Mouse (Mus musculus): ENCODE data around the gene Cgnl1. TPM values are rescaled to one million over a fixed set of nuclear protein-coding genes. Genes with fewer than 3 reads are reported as not detected.
"Not testable (repeated sequence)": the region's sequence is repeated elsewhere in the genome, so short reads cannot be mapped to it uniquely, and the experiment has no call there.

Gene Cgnl1
- polyA plus RNA-seq, 1 experiment from 2014 or later: 30.6 TPM

DNA sequence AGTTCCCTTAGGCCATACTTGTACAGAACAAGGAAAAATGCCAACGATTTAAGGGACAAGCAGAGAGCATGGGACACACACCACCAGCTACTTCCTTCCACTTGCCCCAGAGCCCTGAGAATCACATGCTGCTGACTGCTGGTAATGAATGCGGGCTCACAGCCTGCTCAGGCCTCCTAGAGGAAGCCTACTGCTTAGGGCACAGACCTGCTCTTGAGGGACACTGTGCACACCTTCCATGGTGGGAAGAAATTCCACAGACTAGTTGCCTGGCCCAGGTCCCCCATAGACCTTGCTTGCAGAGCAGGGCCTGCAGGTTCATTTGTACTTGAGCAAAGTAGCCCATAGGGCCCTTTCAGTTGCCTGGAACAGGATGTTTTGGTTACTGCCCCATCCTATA is 136.5 kb downstream of the Cgnl1 start:
- Histone ChIP-seq H3K4me2 (no peak overlapping the region), H3K36me3 (peaks cover 48% of the 10 kb centered on the region), H3K9me3 (replicated peaks) (no peaks in the 10 kb centered on the region), H3K4me3 (replicated peaks) (no peak overlapping the region), H3K9ac (no peak overlapping the region), H3K27ac (peak overlapping the region; percentile 72), H3K4me1 (peaks cover 23% of the 10 kb centered on the region), H3K27me3 (no peaks in the 10 kb centered on the region)
- 0 out of 2 replicates have a peak, but pooled peaks have one; percentile 43 for ATAC-seq (replicated peaks; ENCODE audit: low FRiP score)
- WGBS: 83% methylated on average over 2 of the region's 2 CpGs

DNA sequence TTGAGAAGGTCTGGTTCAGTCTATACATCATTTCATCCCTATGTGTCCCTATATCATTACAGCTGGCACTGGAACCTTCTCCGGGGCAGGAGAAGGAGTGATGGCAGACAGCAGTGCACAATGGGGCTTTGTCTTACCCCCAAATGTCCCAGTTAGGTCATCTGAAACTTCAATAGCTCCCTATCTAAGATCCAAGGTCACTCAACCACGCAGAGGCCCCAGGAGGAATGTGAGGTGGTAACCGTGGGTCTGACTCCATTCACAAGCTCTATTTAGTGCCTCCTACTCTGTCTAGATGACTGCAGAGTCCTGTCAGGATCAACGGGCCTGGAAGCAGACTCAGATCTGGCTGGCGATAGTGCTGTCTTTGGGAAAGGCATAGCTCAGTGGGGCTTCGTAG is 142.5 kb downstream of the Cgnl1 start:
- Histone ChIP-seq H3K27me3 (no peaks in the 10 kb centered on the region), H3K9ac (no peak overlapping the region), H3K27ac (no peak overlapping the region), H3K4me2 (no peak overlapping the region), H3K4me3 (replicated peaks) (no peak overlapping the region), H3K36me3 (peaks cover 52% of the 10 kb centered on the region), H3K9me3 (replicated peaks) (no peaks in the 10 kb centered on the region), H3K4me1 (peaks cover 25% of the 10 kb centered on the region)
- WGBS: 61% methylated on average over 6 of the region's 6 CpGs
- ATAC-seq (replicated peaks; ENCODE audit: low FRiP score): no peak

DNA sequence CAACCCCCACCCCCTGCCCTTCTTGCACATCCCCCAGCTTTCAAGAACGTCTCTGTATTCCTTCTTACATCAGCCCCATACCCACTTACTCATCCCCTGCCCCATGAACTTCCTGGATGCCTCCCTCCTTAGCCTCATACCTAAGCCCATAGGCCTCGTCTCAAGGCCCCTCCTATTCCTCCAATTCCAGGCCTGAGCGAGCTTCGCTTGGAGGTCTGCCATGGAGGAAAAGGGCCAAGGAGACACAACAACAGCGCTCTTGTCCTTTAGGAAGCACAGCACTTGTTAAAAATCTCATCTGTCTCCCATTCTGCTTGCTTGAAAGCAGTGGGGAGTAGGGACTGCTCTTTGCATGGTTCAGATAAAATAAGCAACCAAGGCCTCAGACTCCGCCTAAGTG is 143.1 kb downstream of the Cgnl1 start:
- Histone ChIP-seq H3K4me2 (no peak overlapping the region), H3K9ac (no peak overlapping the region), H3K27ac (no peak overlapping the region), H3K4me1 (peaks cover 30% of the 10 kb centered on the region), H3K9me3 (replicated peaks) (no peaks in the 10 kb centered on the region), H3K27me3 (no peaks in the 10 kb centered on the region), H3K4me3 (replicated peaks) (no peak overlapping the region), H3K36me3 (peaks cover 50% of the 10 kb centered on the region)
- 79% methylated on average over 6 of the region's 6 CpGs for WGBS
- ATAC-seq (replicated peaks; ENCODE audit: low FRiP score): no peak

DNA sequence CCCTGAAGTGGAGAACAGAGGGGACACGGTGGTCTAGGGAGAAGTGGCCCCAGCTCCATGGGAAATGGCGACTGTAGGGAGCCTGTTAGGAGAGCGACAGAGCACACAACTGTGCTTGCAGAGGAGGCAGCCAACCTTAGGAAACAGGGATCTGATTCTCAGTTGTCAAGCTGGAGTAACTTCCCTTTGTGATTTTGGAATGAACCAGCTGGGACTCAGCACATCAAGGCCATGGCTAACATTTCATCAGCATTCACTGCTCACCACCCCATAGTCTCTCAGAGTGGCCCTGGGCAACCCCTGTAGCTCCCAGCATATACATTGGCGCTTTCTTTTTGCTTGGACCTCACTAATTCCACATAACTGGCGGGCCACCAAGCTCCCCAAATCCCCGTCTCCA is 145.4 kb downstream of the Cgnl1 start:
- peaks cover 33% of the 10 kb centered on the region for H3K36me3 ChIP-seq
- no peak overlapping the region for H3K9ac ChIP-seq
- H3K9me3 ChIP-seq (replicated peaks): no peaks in the 10 kb centered on the region
- no peak overlapping the region for H3K4me3 ChIP-seq (replicated peaks)
- whole genome bisulfite sequencing: 89% methylated on average over 6 of the region's 6 CpGs
- peak overlapping the region; percentile 76 for H3K27ac ChIP-seq
- H3K4me2 ChIP-seq: no peak overlapping the region
- peaks cover 40% of the 10 kb centered on the region for H3K4me1 ChIP-seq
- no peaks in the 10 kb centered on the region for H3K27me3 ChIP-seq
- no peak for ATAC-seq (replicated peaks; ENCODE audit: low FRiP score)

DNA sequence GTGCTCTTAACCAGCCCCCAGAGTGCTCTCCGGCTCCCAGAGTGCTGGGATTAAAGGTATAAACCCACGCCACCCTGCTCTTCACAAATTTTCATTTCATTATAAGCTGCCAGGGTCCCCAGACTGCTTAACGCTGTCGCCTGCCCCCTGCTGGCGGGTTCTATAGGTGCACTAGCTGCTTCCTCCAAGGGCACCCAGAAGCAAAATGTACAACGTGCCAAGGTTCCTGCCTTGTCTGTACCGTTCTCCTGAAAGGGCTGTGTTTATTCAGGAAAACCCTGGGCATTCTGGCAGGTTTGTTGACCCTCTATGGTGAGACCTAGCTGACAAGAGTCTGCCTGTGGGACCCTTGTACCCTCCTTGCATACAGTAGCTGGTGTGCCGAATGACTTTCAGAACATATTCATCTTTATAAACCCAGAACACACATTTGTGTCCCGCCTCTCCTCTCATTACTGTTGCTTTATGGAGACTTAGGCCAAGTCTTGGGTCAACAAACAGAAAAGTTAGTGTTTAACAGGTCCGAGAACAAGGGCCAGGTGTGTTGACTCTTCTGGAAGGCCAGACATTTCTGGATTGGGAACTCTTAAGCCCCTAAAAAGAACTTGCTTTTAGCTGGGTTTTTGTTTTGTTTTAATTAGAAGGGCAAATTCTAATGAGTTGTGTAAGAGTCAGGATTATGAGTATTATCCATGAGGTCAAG is 146.5 kb downstream of the Cgnl1 start:
- Histone ChIP-seq H3K36me3 (peaks cover 23% of the 10 kb centered on the region), H3K4me1 (peaks cover 40% of the 10 kb centered on the region), H3K9me3 (replicated peaks) (no peaks in the 10 kb centered on the region), H3K27me3 (no peaks in the 10 kb centered on the region), H3K4me2 (no peak overlapping the region), H3K27ac (peak overlapping the region; percentile 76), H3K4me3 (replicated peaks) (no peak overlapping the region), H3K9ac (no peak overlapping the region)
- ATAC-seq (replicated peaks; ENCODE audit: low FRiP score): no peak
- 44% methylated on average over 10 of the region's 10 CpGs for WGBS

DNA sequence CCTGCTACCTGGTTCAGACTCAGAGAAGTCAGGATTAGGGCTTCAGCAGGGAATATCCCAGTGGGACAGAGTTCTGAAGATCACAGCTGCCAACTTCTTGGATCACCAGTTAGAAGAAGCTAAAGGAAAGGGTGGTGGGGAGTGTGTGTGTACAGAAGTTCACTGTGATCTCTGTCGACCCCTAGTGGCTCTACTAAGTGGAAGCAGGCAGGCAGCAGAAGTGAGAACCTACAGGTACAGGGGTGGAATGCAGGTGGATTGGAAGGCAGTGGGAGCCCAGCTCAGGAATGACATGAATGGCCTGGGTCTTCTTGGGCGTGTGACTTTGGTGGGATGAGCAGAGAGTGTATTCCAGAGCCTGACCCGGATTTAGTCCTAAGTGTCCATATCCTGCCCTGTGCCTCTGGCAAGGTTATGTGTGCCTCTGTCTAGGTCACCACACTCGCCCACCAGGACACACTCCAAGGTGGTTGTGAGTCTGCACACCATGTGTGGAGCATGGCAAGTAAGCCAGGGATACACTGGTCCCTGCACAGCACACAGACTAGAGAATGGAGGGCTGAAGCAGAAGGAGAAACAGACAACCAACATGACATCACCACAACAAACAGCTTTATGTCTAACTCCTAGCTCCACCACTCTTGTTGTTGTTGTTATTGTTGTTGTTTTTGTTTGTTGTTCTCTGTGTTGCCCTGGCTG is 147.4 kb downstream of the Cgnl1 start:
- peak; percentile 46 for ATAC-seq (replicated peaks; ENCODE audit: low FRiP score)
- 40% methylated on average over 4 of the region's 4 CpGs for WGBS

DNA sequence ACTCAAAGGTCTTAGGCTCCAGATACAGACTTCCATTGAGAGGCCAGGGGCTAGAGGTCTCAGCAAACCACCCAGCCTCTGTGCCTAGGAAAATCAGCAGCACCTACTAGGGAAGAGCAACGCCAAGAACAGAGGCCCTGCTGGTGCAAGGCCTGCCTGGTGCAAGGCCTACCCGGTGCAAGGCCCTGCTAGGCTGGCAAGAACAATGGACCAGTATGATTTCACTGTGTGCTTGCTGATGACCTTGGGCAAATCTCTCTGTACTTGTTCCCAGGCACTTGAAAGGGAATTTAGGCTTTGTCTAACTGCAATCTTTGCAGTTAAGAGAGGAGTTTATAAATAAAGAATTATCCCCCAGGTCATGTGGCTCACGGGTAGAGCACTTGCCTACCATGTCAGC is 148.8 kb downstream of the Cgnl1 start:
- WGBS: 75% methylated on average over 3 of the region's 3 CpGs
- no peak for ATAC-seq (replicated peaks; ENCODE audit: low FRiP score)
- peaks cover 5% of the 10 kb centered on the region; the same call in 1 of the 2 replicates for H3K36me3 ChIP-seq

More for the DNA sequence above, 147.4 kb downstream of the Cgnl1 start:
- H3K27ac ChIP-seq: peak overlapping the region; percentile 76
- H3K4me2 ChIP-seq: no peak overlapping the region
- H3K27me3 ChIP-seq: no peaks in the 10 kb centered on the region
- H3K9ac ChIP-seq: no peak overlapping the region
- H3K4me3 ChIP-seq (replicated peaks): no peak overlapping the region
- H3K36me3 ChIP-seq: peaks cover 16% of the 10 kb centered on the region
- peaks cover 37% of the 10 kb centered on the region for H3K4me1 ChIP-seq
- H3K9me3 ChIP-seq (replicated peaks): no peaks in the 10 kb centered on the region

DNA sequence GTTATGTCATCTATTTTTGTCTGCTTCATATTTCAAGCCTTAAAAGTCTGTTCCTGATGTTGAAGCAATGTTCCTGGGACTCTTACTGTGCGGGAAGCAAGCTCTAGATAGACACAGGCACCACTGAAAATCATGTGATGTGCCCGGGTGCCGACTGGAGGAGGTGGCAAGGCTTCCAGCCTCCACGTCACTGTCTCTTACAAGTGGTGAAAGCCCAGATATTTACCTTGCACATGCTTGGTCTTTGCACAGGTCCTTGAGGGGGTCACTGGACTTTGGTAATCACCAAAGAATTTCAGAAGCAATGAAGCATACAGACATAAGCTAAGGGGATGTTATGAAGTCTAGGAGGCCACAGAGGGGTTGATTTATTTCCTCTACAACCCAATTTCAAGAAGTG is 149.4 kb downstream of the Cgnl1 start:
- H3K9ac ChIP-seq: no peak overlapping the region

More for the DNA sequence above, 148.8 kb downstream of the Cgnl1 start:
- Histone ChIP-seq H3K27me3 (no peaks in the 10 kb centered on the region), H3K4me2 (no peak overlapping the region), H3K4me1 (peaks cover 34% of the 10 kb centered on the region), H3K4me3 (replicated peaks) (no peak overlapping the region), H3K9ac (no peak overlapping the region), H3K9me3 (replicated peaks) (no peaks in the 10 kb centered on the region), H3K27ac (peak overlapping the region; percentile 51)

DNA sequence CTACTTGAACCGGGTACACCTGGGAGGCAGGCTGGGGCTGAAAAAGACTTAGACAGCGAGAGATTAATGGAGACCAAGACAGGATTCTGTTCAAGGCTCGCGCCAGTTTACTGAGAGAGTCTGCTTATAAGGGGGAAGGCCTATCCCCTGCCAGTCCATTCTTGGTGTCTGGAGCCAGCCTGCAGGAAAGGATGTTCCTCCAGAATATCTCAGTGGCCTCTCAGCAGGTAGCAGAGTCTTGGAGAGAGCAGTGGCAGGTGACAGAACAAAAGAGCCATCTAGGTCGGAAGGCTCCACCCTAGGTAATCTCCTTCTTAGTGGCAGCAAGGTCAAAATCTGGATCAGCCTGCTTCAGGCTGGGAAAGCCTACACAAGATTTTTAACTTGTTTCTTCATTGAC is 151.3 kb downstream of the Cgnl1 start:
- not testable (repeated sequence) for H3K9ac ChIP-seq; ATAC-seq (replicated peaks; ENCODE audit: low FRiP score); H3K4me2 ChIP-seq; H3K27ac ChIP-seq; H3K4me3 ChIP-seq (replicated peaks); H3K27me3 ChIP-seq; H3K36me3 ChIP-seq; H3K9me3 ChIP-seq (replicated peaks)
- peaks cover 26% of the 10 kb centered on the region for H3K4me1 ChIP-seq
- 92% methylated on average over 5 of the region's 5 CpGs for WGBS

More for the DNA sequence above, 149.4 kb downstream of the Cgnl1 start:
- Histone ChIP-seq H3K27me3 (no peaks in the 10 kb centered on the region), H3K36me3 (peaks cover 3% of the 10 kb centered on the region; the same call in 1 of the 2 replicates), H3K9me3 (replicated peaks) (no peaks in the 10 kb centered on the region), H3K4me3 (replicated peaks) (no peak overlapping the region), H3K27ac (peak overlapping the region; percentile 51; the same call in 1 of the 2 replicates), H3K4me2 (no peak overlapping the region), H3K4me1 (peaks cover 34% of the 10 kb centered on the region)
- WGBS: 76% methylated on average over 4 of the region's 4 CpGs
- no peak for ATAC-seq (replicated peaks; ENCODE audit: low FRiP score)

DNA sequence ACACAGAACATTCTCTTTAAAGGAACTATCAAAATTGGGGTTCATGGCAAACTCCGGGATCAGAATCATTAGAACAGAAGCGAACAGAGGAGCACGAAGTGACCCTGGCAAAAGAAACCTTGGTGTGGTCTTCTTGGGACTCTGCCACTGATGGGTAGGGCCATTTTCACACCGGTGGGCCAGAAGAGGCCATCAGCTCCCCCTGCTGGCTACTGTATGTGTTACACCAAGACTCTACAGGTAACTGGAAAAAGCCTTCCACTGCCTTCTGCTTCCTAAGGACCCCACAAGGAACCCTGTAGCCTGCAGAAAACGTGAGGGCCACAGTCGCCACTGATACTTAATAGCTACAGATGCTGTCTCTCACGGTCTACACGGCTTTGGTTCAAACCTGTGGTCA is 154.0 kb downstream of the Cgnl1 start:
- 61% methylated on average over 8 of the region's 8 CpGs for WGBS
- no peak for ATAC-seq (replicated peaks; ENCODE audit: low FRiP score)

DNA sequence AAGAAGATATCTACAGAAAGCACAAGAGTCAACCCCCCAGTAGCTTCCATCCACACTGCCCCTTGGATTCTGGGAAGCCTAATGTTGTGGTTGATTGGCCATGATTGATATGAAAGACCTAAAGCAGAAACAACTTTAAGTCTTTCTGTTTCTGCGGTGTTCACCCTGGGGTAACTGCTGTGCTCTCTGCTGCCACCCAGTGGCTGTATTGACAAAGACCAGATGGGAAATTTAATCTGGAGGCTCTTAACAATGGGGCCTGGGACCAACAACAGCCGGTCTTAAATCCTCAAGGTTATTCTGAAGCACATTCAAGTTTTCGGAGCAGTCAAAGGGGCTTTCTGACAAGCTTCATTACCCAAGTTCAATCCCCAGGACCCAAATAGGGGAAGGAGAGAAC is 155.2 kb downstream of the Cgnl1 start:
- ATAC-seq (replicated peaks; ENCODE audit: low FRiP score): no peak; the same call in 1 of the 2 replicates
- Histone ChIP-seq H3K9me3 (replicated peaks) (no peaks in the 10 kb centered on the region), H3K4me3 (replicated peaks) (no peak overlapping the region), H3K27me3 (no peaks in the 10 kb centered on the region), H3K4me1 (peaks cover 16% of the 10 kb centered on the region), H3K36me3 (no peaks in the 10 kb centered on the region), H3K4me2 (no peak overlapping the region), H3K9ac (no peak overlapping the region), H3K27ac (no peak overlapping the region)
- 2% methylated on average over 3 of the region's 3 CpGs for WGBS

More for the DNA sequence above, 154.0 kb downstream of the Cgnl1 start:
- Histone ChIP-seq H3K27me3 (no peaks in the 10 kb centered on the region), H3K9ac (no peak overlapping the region), H3K4me2 (no peak overlapping the region), H3K27ac (no peak overlapping the region), H3K36me3 (no peaks in the 10 kb centered on the region), H3K9me3 (replicated peaks) (no peaks in the 10 kb centered on the region), H3K4me1 (peaks cover 12% of the 10 kb centered on the region), H3K4me3 (replicated peaks) (no peak overlapping the region)

DNA sequence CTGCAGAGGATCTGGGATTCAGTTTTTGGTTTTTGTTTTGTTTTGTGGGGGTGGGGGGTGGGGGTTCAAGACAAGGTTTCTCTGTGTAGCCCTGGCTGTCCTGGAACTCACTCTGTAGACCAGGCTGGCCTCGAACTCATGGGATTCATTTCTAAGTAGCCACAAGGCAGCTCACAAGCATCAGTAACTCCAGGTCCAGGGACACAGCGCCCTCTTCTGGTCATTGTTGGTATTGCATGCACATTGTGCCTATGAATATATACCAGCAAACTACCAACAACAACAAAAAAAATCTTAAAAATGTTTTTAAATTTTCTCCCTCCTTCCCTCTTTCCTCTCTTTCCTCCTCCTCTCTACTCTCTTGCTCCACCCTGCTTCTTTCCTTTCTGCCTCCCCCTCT is 156.8 kb downstream of the Cgnl1 start:
- Histone ChIP-seq H3K4me1 (peaks cover 16% of the 10 kb centered on the region), H3K4me2 (no peak overlapping the region), H3K36me3 (no peaks in the 10 kb centered on the region), H3K4me3 (replicated peaks) (no peak overlapping the region), H3K9ac (no peak overlapping the region), H3K9me3 (replicated peaks) (no peaks in the 10 kb centered on the region), H3K27ac (no peak overlapping the region), H3K27me3 (no peaks in the 10 kb centered on the region)
- WGBS: 32% methylated on average over 2 of the region's 2 CpGs
- no peak for ATAC-seq (replicated peaks; ENCODE audit: low FRiP score)
